Mouse (Mus musculus): ENCODE data around the gene Agap2. TPM values are rescaled to one million over a fixed set of nuclear protein-coding genes. Genes with fewer than 3 reads are reported as not detected.
A peak's percentile ranks its signal among the peaks of the same experiment; 100 is the strongest.

Agap2 gene
- polyA plus RNA-seq, 1 experiment: 15.6 TPM

GRCm38 (mm10) chr10:127063239-127063872, 11.7 kb upstream of the Agap2 start, which contains the start of gene Cdk4:
Gene Cdk4 (plus strand): TSS chr10:127063534.
- H3K27me3 ChIP-seq (ENCODE audit: control insufficient read depth, insufficient read depth, low read length): peaks cover 9% of the 10 kb centered on the region
- H3K36me3 ChIP-seq (ENCODE audit: control insufficient read depth, insufficient read depth, low read length): peaks cover 25% of the 10 kb centered on the region
- peak within 1 kb of the TSS; percentile 58 for H3K27ac ChIP-seq (ENCODE audit: insufficient read depth, low read depth, low read length)
- WGBS: under 1% methylated on average over 46 of the region's 46 CpGs
- peaks cover 19% of the 10 kb centered on the region for H3K4me1 ChIP-seq (ENCODE audit: control insufficient read depth, insufficient read depth, insufficient read length, low read length)
- peak within 1 kb of the TSS; percentile 85 for H3K4me3 ChIP-seq (ENCODE audit: low read depth, low read length)
- peak; percentile 74; the same call in 1 of the 2 replicates for TF ChIP-seq POLR2A (IDR thresholded peaks at IDR 0.05; ENCODE audit: low read depth, low read length)
- TF ChIP-seq CTCF (IDR thresholded peaks at IDR 0.05; ENCODE audit: extremely low read depth, insufficient read length, insufficient replicate concordance, low read depth, low read length): no peak

DNA sequence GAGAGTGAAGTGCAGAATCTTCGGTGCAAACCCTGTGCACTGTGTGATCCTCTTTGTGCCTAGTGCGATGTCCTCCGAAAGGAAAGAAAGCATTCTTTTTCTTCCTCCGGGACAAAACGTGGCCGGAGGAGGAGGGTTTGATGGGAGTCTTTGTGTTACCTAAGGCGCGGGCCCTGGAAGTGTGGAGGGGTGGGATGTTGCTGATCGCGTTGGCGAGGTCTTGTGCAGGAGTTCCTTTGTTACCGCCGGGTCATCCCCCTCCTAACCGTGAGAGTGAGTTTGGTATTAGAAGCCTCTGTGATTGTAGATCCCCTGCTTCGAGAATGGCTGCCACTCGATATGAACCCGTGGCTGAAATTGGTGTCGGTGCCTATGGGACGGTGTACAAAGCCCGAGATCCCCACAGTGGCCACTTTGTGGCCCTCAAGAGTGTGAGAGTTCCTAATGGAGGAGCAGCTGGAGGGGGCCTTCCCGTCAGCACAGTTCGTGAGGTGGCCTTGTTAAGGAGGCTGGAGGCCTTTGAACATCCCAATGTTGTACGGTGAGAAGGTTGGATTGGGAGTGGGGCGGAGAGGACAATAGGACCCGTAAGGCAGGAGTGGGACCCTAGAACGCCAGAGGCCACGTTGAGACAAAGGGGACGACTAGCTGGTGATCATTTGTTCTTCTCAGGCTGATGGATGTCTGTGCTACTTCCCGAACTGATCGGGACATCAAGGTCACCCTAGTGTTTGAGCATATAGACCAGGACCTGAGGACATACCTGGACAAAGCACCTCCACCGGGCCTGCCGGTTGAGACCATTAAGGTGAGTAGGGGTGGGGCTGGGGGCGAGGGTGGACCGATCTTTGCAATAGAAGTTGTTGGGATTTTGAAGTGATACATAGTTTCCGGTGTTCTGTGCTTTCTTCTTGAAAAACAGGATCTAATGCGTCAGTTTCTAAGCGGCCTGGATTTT, 10.9 kb upstream of the Agap2 start:
- Histone ChIP-seq H3K4me1 (ENCODE audit: control insufficient read depth, insufficient read depth, insufficient read length, low read length) (peaks cover 21% of the 10 kb centered on the region), H3K27ac (ENCODE audit: insufficient read depth, low read depth, low read length) (peak overlapping the region; percentile 58), H3K36me3 (ENCODE audit: control insufficient read depth, insufficient read depth, low read length) (peaks cover 27% of the 10 kb centered on the region), H3K27me3 (ENCODE audit: control insufficient read depth, insufficient read depth, low read length) (peaks cover 7% of the 10 kb centered on the region), H3K4me3 (ENCODE audit: low read depth, low read length) (peak overlapping the region; percentile 85)
- TF ChIP-seq POLR2A (IDR thresholded peaks at IDR 0.05; ENCODE audit: low read depth, low read length) (no peak), CTCF (IDR thresholded peaks at IDR 0.05; ENCODE audit: extremely low read depth, insufficient read length, insufficient replicate concordance, low read depth, low read length) (no peak)
- 7% methylated on average over 37 of the region's 37 CpGs for WGBS

- WGBS: 22% methylated on average over 9 of the region's 9 CpGs
- H3K27ac ChIP-seq (ENCODE audit: insufficient read depth, low read depth, low read length): no peak overlapping the region
- TF ChIP-seq CTCF (IDR thresholded peaks at IDR 0.05; ENCODE audit: extremely low read depth, insufficient read length, insufficient replicate concordance, low read depth, low read length): no peak
- TF ChIP-seq POLR2A (IDR thresholded peaks at IDR 0.05; ENCODE audit: low read depth, low read length): no peak
Observed at GRCm38 (mm10) chr10:127065981-127066380, 9.1 kb upstream of the Agap2 start.

GRCm38 (mm10) chr10:127066519-127067018, 8.5 kb upstream of the Agap2 start:
- WGBS: 77% methylated on average over 14 of the region's 14 CpGs
- H3K4me1 ChIP-seq (ENCODE audit: control insufficient read depth, insufficient read depth, insufficient read length, low read length): peaks cover 22% of the 10 kb centered on the region

More at GRCm38 (mm10) chr10:127065981-127066380, 9.1 kb upstream of the Agap2 start:
- H3K4me1 ChIP-seq (ENCODE audit: control insufficient read depth, insufficient read depth, insufficient read length, low read length): peaks cover 22% of the 10 kb centered on the region
- peaks cover 27% of the 10 kb centered on the region for H3K36me3 ChIP-seq (ENCODE audit: control insufficient read depth, insufficient read depth, low read length)
- no peak overlapping the region for H3K4me3 ChIP-seq (ENCODE audit: low read depth, low read length)
- H3K27me3 ChIP-seq (ENCODE audit: control insufficient read depth, insufficient read depth, low read length): no peaks in the 10 kb centered on the region

GRCm38 (mm10) chr10:127068360-127069038, 6.6 kb upstream of the Agap2 start:
- 50% methylated on average over 9 of the region's 9 CpGs for WGBS
- no peak for TF ChIP-seq POLR2A (IDR thresholded peaks at IDR 0.05; ENCODE audit: low read depth, low read length)
- TF ChIP-seq CTCF (IDR thresholded peaks at IDR 0.05; ENCODE audit: extremely low read depth, insufficient read length, insufficient replicate concordance, low read depth, low read length): no peak
- Histone ChIP-seq H3K27me3 (ENCODE audit: control insufficient read depth, insufficient read depth, low read length) (no peaks in the 10 kb centered on the region), H3K4me1 (ENCODE audit: control insufficient read depth, insufficient read depth, insufficient read length, low read length) (peaks cover 19% of the 10 kb centered on the region), H3K36me3 (ENCODE audit: control insufficient read depth, insufficient read depth, low read length) (peaks cover 27% of the 10 kb centered on the region), H3K27ac (ENCODE audit: insufficient read depth, low read depth, low read length) (no peak overlapping the region), H3K4me3 (ENCODE audit: low read depth, low read length) (no peak overlapping the region)

More at GRCm38 (mm10) chr10:127066519-127067018, 8.5 kb upstream of the Agap2 start:
- Histone ChIP-seq H3K4me3 (ENCODE audit: low read depth, low read length) (no peak overlapping the region), H3K36me3 (ENCODE audit: control insufficient read depth, insufficient read depth, low read length) (peaks cover 27% of the 10 kb centered on the region), H3K27ac (ENCODE audit: insufficient read depth, low read depth, low read length) (no peak overlapping the region), H3K27me3 (ENCODE audit: control insufficient read depth, insufficient read depth, low read length) (no peaks in the 10 kb centered on the region)
- no peak for TF ChIP-seq CTCF (IDR thresholded peaks at IDR 0.05; ENCODE audit: extremely low read depth, insufficient read length, insufficient replicate concordance, low read depth, low read length)
- no peak for TF ChIP-seq POLR2A (IDR thresholded peaks at IDR 0.05; ENCODE audit: low read depth, low read length)

GRCm38 (mm10) chr10:127069281-127070189, 5.5 kb upstream of the Agap2 start:
- peaks cover 15% of the 10 kb centered on the region for H3K4me1 ChIP-seq (ENCODE audit: control insufficient read depth, insufficient read depth, insufficient read length, low read length)
- peak overlapping the region; percentile 82 for H3K4me3 ChIP-seq (ENCODE audit: low read depth, low read length)
- H3K36me3 ChIP-seq (ENCODE audit: control insufficient read depth, insufficient read depth, low read length): peaks cover 27% of the 10 kb centered on the region
- H3K27ac ChIP-seq (ENCODE audit: insufficient read depth, low read depth, low read length): peak overlapping the region; percentile 58; the same call in 1 of the 2 replicates
- 4% methylated on average over 30 of the region's 30 CpGs for WGBS
- no peak for TF ChIP-seq POLR2A (IDR thresholded peaks at IDR 0.05; ENCODE audit: low read depth, low read length)
- TF ChIP-seq CTCF (IDR thresholded peaks at IDR 0.05; ENCODE audit: extremely low read depth, insufficient read length, insufficient replicate concordance, low read depth, low read length): no peak
- H3K27me3 ChIP-seq (ENCODE audit: control insufficient read depth, insufficient read depth, low read length): no peaks in the 10 kb centered on the region
